Mouse (Mus musculus) right cerebral cortex, postnatal 4 days (tissue): ENCODE data around the gene Ptgfr.

Source experiments
- DNase-seq: peaks from one replicate; pipeline ENCODE4 v3.0.0-alpha.2; 2022

Gene Ptgfr

GRCm38 (mm10) chr3:151836871-151837680 is at the start of gene Ptgfr:
Gene Ptgfr, minus strand, starts transcription at chr3:151837630.
- DNase-seq = peak; percentile 54

- no peak for DNase-seq
Measured at GRCm38 (mm10) chr3:151883881-151884280, 46.5 kb upstream of the Ptgfr start.

GRCm38 (mm10) chr3:151879981-151880380 is 42.6 kb upstream of the Ptgfr start:
- DNase-seq = no peak

- no peak for DNase-seq
Measured at GRCm38 (mm10) chr3:151868970-151869369, 31.5 kb upstream of the Ptgfr start.

- DNase-seq = no peak
Measured at GRCm38 (mm10) chr3:151851344-151851743, 13.9 kb upstream of the Ptgfr start.

- no peak for DNase-seq
Measured at GRCm38 (mm10) chr3:151850621-151851020, 13.2 kb upstream of the Ptgfr start.

- no peak for DNase-seq
Measured at GRCm38 (mm10) chr3:151846292-151846691, 8.9 kb upstream of the Ptgfr start.

- no peak for DNase-seq
Measured at GRCm38 (mm10) chr3:151844361-151845154, 7.1 kb upstream of the Ptgfr start.

GRCm38 (mm10) chr3:151840688-151841087 is 3.3 kb upstream of the Ptgfr start:
- DNase-seq = no peak

GRCm38 (mm10) chr3:151838372-151838771 is 942 bp upstream of the Ptgfr start:
- DNase-seq = no peak

GRCm38 (mm10) chr3:151837749-151838148 is 319 bp upstream of the Ptgfr start:
- DNase-seq = no peak

- DNase-seq = no peak
Measured at GRCm38 (mm10) chr3:151836451-151836850, 979 bp downstream of the Ptgfr start.

- DNase-seq = no peak
Measured at GRCm38 (mm10) chr3:151835831-151836230, 1.6 kb downstream of the Ptgfr start.

- no peak for DNase-seq
Measured at GRCm38 (mm10) chr3:151827950-151828610, 9.3 kb downstream of the Ptgfr start.

GRCm38 (mm10) chr3:151819811-151820210 is 17.6 kb downstream of the Ptgfr start:
- no peak for DNase-seq

- peak; percentile 16 for DNase-seq
Measured at GRCm38 (mm10) chr3:151818265-151818664, 19.2 kb downstream of the Ptgfr start.

- DNase-seq = no peak
Measured at GRCm38 (mm10) chr3:151808613-151809012, 28.8 kb downstream of the Ptgfr start.

- DNase-seq = no peak
Measured at GRCm38 (mm10) chr3:151788622-151789021, 48.8 kb downstream of the Ptgfr start.

GRCm38 (mm10) chr3:151775089-151775488 is 62.3 kb downstream of the Ptgfr start:
- DNase-seq = peak; percentile 32

GRCm38 (mm10) chr3:151771074-151771473 is 66.4 kb downstream of the Ptgfr start:
- DNase-seq = peak; percentile 42

- DNase-seq = peak; percentile 13
Measured at GRCm38 (mm10) chr3:151749737-151750136, 87.7 kb downstream of the Ptgfr start, which contains the start of gene Ifi44. Gene Ifi44, minus strand, starts transcription at chr3:151749960.

GRCm38 (mm10) chr3:151748514-151748913 is 88.9 kb downstream of the Ptgfr start:
- DNase-seq = no peak
